Mouse (Mus musculus): ENCODE data around the gene Efna4.

GRCm38 (mm10) chr3:89284261-89284660, 53.6 kb downstream of the Efna4 start:
- TF ChIP-seq CTCF (IDR thresholded peaks at IDR 0.05; ENCODE audit: control insufficient read depth, insufficient read depth, insufficient replicate concordance, low read depth, low read length) (no peak), POLR2A (IDR thresholded peaks at IDR 0.05; ENCODE audit: control insufficient read depth, low read depth, low read length) (no peak)

Data from testis, adult 2 months (tissue).